In genomic region chr2:129800271-129800903, GRCm38 (mm10) we compare ENCODE assay signal across 7 mouse cellular contexts. TPM values are rescaled to one million over a fixed set of nuclear protein-coding genes. Genes with fewer than 3 reads are reported as not detected.
A peak's percentile ranks its signal among the peaks of the same experiment; 100 is the strongest.
DNase-seq lines count a peak whose midpoint lies in the region; ATAC-seq lines count a peak whose summit lies in the region.

TSS of gene Stk35 (plus strand) at chr2:129800517.

- no peaks in the 10 kb centered on the region for H3K9me3 ChIP-seq in intestine, embryonic 15.5 days
- no peaks in the 10 kb centered on the region for H3K9me3 ChIP-seq in midbrain, embryonic 10.5 days (replicated peaks)

- peak within 1 kb of the TSS; percentile 88 for H3K4me2 ChIP-seq in intestine, embryonic 15.5 days (replicated peaks)

- intact Hi-C loops in gastrocnemius, postnatal 36 days (cut with DNase I) = loop anchor here (10.0 kb wide), 1 partner anchor 474 kb away; the partner anchor contains the start of gene Nop56
- intact Hi-C loops in left cerebral cortex, postnatal 25 days (cut with DNase I) = loop anchor here (2.0 kb wide), 2 partner anchors 60 to 72 kb away; no protein-coding TSS in a partner anchor

- WGBS in intestine, embryonic 15.5 days = under 1% methylated on average over 62 of the region's 63 CpGs
- under 1% methylated on average over 63 of the region's 63 CpGs for WGBS in midbrain, embryonic 10.5 days

- H3K4me3 ChIP-seq in intestine, embryonic 15.5 days (replicated peaks) = peak within 1 kb of the TSS; percentile 97
- peak within 1 kb of the TSS; percentile 93 for H3K4me3 ChIP-seq in midbrain, embryonic 10.5 days

- peak; percentile 96 for DNase-seq in adrenal gland, adult (ENCODE audit: inconsistent age in 2 of 2, low spot score in 1 of 2)
- peak; percentile 95 for DNase-seq in embryo, embryonic 10.5 days (ENCODE audit: low spot score)
- peak; percentile 80 to 81 for DNase-seq in gastrocnemius, postnatal 36 days
- DNase-seq in left cerebral cortex, postnatal 25 days (ENCODE audit: low spot score in 2 of 2) = peak; percentile 87 to 92
- DNase-seq in midbrain, embryonic 10.5 days (ENCODE audit: low spot score) = peak; percentile 94
- peak; percentile 85 for DNase-seq in right cerebral cortex, postnatal 4 days

- peaks cover 4% of the 10 kb centered on the region; the same call in 1 of the 2 replicates for H3K36me3 ChIP-seq in intestine, embryonic 15.5 days
- peaks cover 31% of the 10 kb centered on the region for H3K36me3 ChIP-seq in midbrain, embryonic 10.5 days

- H3K27ac ChIP-seq in intestine, embryonic 15.5 days = peak within 1 kb of the TSS; percentile 98
- peak within 1 kb of the TSS; percentile 97 for H3K27ac ChIP-seq in midbrain, embryonic 10.5 days (replicated peaks)

- H3K27me3 ChIP-seq in intestine, embryonic 15.5 days (replicated peaks) = no peaks in the 10 kb centered on the region
- no peaks in the 10 kb centered on the region for H3K27me3 ChIP-seq in midbrain, embryonic 10.5 days (ENCODE audit: low read depth, poor library complexity, severe bottlenecking)

- peaks cover 19% of the 10 kb centered on the region for H3K4me1 ChIP-seq in intestine, embryonic 15.5 days (replicated peaks)
- peaks cover 35% of the 10 kb centered on the region for H3K4me1 ChIP-seq in midbrain, embryonic 10.5 days

- H3K9ac ChIP-seq in intestine, embryonic 15.5 days = peak within 1 kb of the TSS; percentile 96

- peak; percentile 91 for ATAC-seq in intestine, embryonic 15.5 days

RNA-seq across cellular contexts. Expression of gene Stk35, which starts in this region (rescaled TPM):
- total RNA-seq in gastrocnemius, postnatal 36 days (2021) = 1 to 10 TPM; 6.8 to 7.4 TPM
- 7.8 and 8.8 TPM in 2 replicates for polyA plus RNA-seq in intestine, embryonic 15.5 days (2015; fragmentation: Nextera tagmentation; extraction: Ambion mirVana)
- 10 to 100 TPM; 29.5 to 31.5 TPM for total RNA-seq in left cerebral cortex, postnatal 25 days (2021)
- 11.8 and 12.0 TPM in 2 replicates for polyA plus RNA-seq in midbrain, embryonic 10.5 days (2016; fragmentation: Nextera tagmentation; extraction: Ambion mirVana)

Comparison
In these comparisons a context has a peak if more than half of its experiments do, and no peak if none do; other contexts are left out.
1. Peak in every context shown above with its lines: DNase-seq, ATAC-seq, H3K4me3 ChIP-seq and H3K27ac ChIP-seq.